Mouse (Mus musculus): ENCODE measurements around the gene Mrpl33. TPM values are rescaled to one million over a fixed set of nuclear protein-coding genes. Genes with fewer than 3 reads are reported as not detected.

Gene Mrpl33
- polyA plus RNA-seq, 1 experiment, result 71.0 TPM

- DNase-seq (ENCODE audit: low read depth), result no peak
- TF ChIP-seq CTCF (IDR thresholded peaks at IDR 0.05; ENCODE audit: borderline replicate concordance, extremely low read depth, insufficient read depth, insufficient read length), result no peak
- TF ChIP-seq POLR2A (IDR thresholded peaks at IDR 0.05; ENCODE audit: borderline replicate concordance, extremely low read depth, insufficient read depth, insufficient read length, poor library complexity, severe bottlenecking), result no peak
These were observed 76.7 kb downstream of the Mrpl33 start for GRCm38 (mm10) chr5:31673431-31673830.

- no peak for TF ChIP-seq POLR2A (IDR thresholded peaks at IDR 0.05; ENCODE audit: borderline replicate concordance, extremely low read depth, insufficient read depth, insufficient read length, poor library complexity, severe bottlenecking)
- no peak for TF ChIP-seq CTCF (IDR thresholded peaks at IDR 0.05; ENCODE audit: borderline replicate concordance, extremely low read depth, insufficient read depth, insufficient read length)
- no peak for DNase-seq (ENCODE audit: low read depth)
These were observed 81.3 kb downstream of the Mrpl33 start for GRCm38 (mm10) chr5:31678000-31678399.

- TF ChIP-seq POLR2A (IDR thresholded peaks at IDR 0.05; ENCODE audit: borderline replicate concordance, extremely low read depth, insufficient read depth, insufficient read length, poor library complexity, severe bottlenecking), result no peak
- no peak for TF ChIP-seq CTCF (IDR thresholded peaks at IDR 0.05; ENCODE audit: borderline replicate concordance, extremely low read depth, insufficient read depth, insufficient read length)
- DNase-seq (ENCODE audit: low read depth), result no peak
These were observed 83.4 kb downstream of the Mrpl33 start for GRCm38 (mm10) chr5:31680183-31680582.

GRCm38 (mm10) chr5:31682305-31682704, 85.6 kb downstream of the Mrpl33 start:
- TF ChIP-seq CTCF (IDR thresholded peaks at IDR 0.05; ENCODE audit: borderline replicate concordance, extremely low read depth, insufficient read depth, insufficient read length), result no peak
- no peak for TF ChIP-seq POLR2A (IDR thresholded peaks at IDR 0.05; ENCODE audit: borderline replicate concordance, extremely low read depth, insufficient read depth, insufficient read length, poor library complexity, severe bottlenecking)
- no peak for DNase-seq (ENCODE audit: low read depth)

- no peak for DNase-seq (ENCODE audit: low read depth)
- TF ChIP-seq CTCF (IDR thresholded peaks at IDR 0.05; ENCODE audit: borderline replicate concordance, extremely low read depth, insufficient read depth, insufficient read length) (no peak), POLR2A (IDR thresholded peaks at IDR 0.05; ENCODE audit: borderline replicate concordance, extremely low read depth, insufficient read depth, insufficient read length, poor library complexity, severe bottlenecking) (no peak)
These were observed 89.3 kb downstream of the Mrpl33 start for GRCm38 (mm10) chr5:31686040-31686439.

GRCm38 (mm10) chr5:31687972-31688371, 91.2 kb downstream of the Mrpl33 start:
- no peak for TF ChIP-seq POLR2A (IDR thresholded peaks at IDR 0.05; ENCODE audit: borderline replicate concordance, extremely low read depth, insufficient read depth, insufficient read length, poor library complexity, severe bottlenecking)
- TF ChIP-seq CTCF (IDR thresholded peaks at IDR 0.05; ENCODE audit: borderline replicate concordance, extremely low read depth, insufficient read depth, insufficient read length), result no peak
- DNase-seq (ENCODE audit: low read depth), result no peak

GRCm38 (mm10) chr5:31693191-31693590, 96.5 kb downstream of the Mrpl33 start:
- TF ChIP-seq POLR2A (IDR thresholded peaks at IDR 0.05; ENCODE audit: borderline replicate concordance, extremely low read depth, insufficient read depth, insufficient read length, poor library complexity, severe bottlenecking) (no peak), CTCF (IDR thresholded peaks at IDR 0.05; ENCODE audit: borderline replicate concordance, extremely low read depth, insufficient read depth, insufficient read length) (no peak)

GRCm38 (mm10) chr5:31696971-31697643, 100.4 kb downstream of the Mrpl33 start, which contains the start of gene Rbks:
Gene Rbks, minus strand, starts transcription at chr5:31697627.
- peak; percentile 11 for DNase-seq (ENCODE audit: low read depth)
- TF ChIP-seq CTCF (IDR thresholded peaks at IDR 0.05; ENCODE audit: borderline replicate concordance, extremely low read depth, insufficient read depth, insufficient read length) (no peak), POLR2A (IDR thresholded peaks at IDR 0.05; ENCODE audit: borderline replicate concordance, extremely low read depth, insufficient read depth, insufficient read length, poor library complexity, severe bottlenecking) (no peak)

More at GRCm38 (mm10) chr5:31693191-31693590, 96.5 kb downstream of the Mrpl33 start:
- no peak for DNase-seq (ENCODE audit: low read depth)

- TF ChIP-seq POLR2A (IDR thresholded peaks at IDR 0.05; ENCODE audit: borderline replicate concordance, extremely low read depth, insufficient read depth, insufficient read length, poor library complexity, severe bottlenecking) (peak; percentile 87), CTCF (IDR thresholded peaks at IDR 0.05; ENCODE audit: borderline replicate concordance, extremely low read depth, insufficient read depth, insufficient read length) (no peak)
These were observed 101.0 kb downstream of the Mrpl33 start, which contains the start of gene Babam2 for GRCm38 (mm10) chr5:31697644-31698296. Gene Babam2, plus strand, starts transcription at chr5:31697684.

GRCm38 (mm10) chr5:31698297-31698726, 101.6 kb downstream of the Mrpl33 start:
- TF ChIP-seq CTCF (IDR thresholded peaks at IDR 0.05; ENCODE audit: borderline replicate concordance, extremely low read depth, insufficient read depth, insufficient read length), result no peak
- no peak for TF ChIP-seq POLR2A (IDR thresholded peaks at IDR 0.05; ENCODE audit: borderline replicate concordance, extremely low read depth, insufficient read depth, insufficient read length, poor library complexity, severe bottlenecking)
- DNase-seq (ENCODE audit: low read depth), result peak; percentile 93

More at GRCm38 (mm10) chr5:31697644-31698296, 101.0 kb downstream of the Mrpl33 start, which contains the start of gene Babam2:
- DNase-seq (ENCODE audit: low read depth), result peak; percentile 96

GRCm38 (mm10) chr5:31698931-31699330, 102.2 kb downstream of the Mrpl33 start:
- DNase-seq (ENCODE audit: low read depth), result no peak
- TF ChIP-seq CTCF (IDR thresholded peaks at IDR 0.05; ENCODE audit: borderline replicate concordance, extremely low read depth, insufficient read depth, insufficient read length) (no peak), POLR2A (IDR thresholded peaks at IDR 0.05; ENCODE audit: borderline replicate concordance, extremely low read depth, insufficient read depth, insufficient read length, poor library complexity, severe bottlenecking) (no peak)

All from brain, embryonic 14.5 days (tissue).